Mouse (Mus musculus) gastrocnemius, postnatal 4 days (tissue): Measurements from ENCODE around the gene Zbtb46. TPM values are rescaled to one million over a fixed set of nuclear protein-coding genes. Genes with fewer than 3 reads are reported as not detected.

Experiments
- DNase-seq, 2 experiments: peaks; one replicate each; pipeline ENCODE4 v3.0.0; 2021 to 2022; ENCODE audit warnings: low spot score in 2 of 2, mixed read lengths in 2 of 2
- total RNA-seq, 2 experiments: library from RNA; stranded (reverse); gene quantifications; 2 replicates each; pipeline ENCODE4 v1.2.3; 2021

Zbtb46 gene
- total RNA-seq, 2 experiments from 2014 or later, result 10.1 to 12.0 TPM

DNA sequence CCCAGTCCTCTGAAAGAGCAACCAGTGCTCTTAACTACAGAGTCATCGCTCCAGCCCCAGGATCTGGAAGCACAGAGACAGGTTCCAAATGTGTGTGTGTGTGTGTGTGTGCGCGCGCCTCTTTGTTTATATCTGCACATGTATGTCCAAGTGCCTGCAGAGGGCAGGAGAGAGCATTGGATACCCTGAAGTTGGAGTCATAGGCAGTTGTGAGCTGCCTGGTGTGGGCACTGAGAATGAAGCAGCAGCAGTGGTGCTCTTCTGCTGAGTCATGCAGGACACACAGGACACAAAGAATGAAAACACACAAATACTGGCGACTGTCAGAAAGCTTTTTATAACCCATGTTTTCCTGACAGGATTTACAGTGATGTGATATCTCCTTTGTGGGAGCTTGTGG is 89.2 kb downstream of the Zbtb46 start:
- DNase-seq, result no peak

DNA sequence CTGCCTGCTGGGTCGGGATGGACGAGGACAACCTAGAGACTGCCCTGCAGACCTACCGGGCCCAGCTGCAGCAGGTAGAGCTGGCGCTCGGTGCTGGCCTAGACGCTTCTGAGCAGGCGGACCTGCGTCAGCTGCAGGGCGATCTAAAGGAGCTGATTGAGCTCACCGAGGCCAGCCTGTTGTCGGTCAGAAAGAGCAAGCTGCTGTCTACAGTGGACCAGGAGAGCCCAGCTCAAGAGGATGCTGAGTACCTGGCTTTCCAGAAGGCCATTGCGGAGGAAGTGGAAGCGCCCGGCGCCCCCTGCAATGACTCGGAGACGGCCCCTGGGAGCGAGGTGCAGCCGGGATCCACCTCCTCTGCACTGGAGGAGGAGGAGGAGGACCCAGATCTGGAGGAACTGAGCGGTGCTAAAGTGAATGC is 93.6 kb downstream of the Zbtb46 start:
- DNase-seq, result no peak

DNA sequence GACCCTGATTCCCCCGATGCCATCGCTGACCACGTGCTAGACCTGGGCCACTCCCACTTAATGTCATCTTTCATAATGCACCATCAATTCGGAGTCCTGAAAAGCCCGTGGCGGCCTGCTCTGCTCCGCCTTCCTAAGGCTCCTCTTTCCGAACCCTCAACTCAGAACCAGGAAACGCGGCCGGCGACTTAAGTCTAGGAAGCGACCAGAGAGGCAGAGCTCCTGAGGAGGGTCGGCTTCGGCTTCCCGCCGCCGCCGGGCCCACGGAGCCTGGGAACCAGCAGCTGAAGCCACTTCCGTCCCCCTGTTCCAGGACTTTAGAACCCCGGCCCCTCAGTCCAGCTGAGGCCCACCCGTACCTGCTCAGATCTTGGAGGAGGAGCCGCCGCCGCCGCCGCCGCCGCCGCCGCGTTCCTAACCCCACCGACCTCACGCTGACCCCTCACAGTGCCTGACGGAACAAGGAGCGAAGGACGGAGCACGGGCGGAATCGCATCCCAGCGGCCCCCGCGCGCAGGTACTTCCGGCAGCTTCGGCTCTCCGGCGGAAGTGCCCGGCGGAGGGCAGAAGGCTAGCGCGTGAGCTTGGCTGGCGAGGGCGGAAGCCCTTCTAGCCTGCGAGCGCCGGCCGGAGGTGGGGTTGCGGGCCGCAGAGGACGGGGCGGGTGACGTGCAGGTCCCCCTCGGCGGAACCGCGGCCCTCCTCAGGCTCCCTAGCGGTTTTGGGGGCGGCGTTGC is 94.2 kb downstream of the Zbtb46 start, which contains the start of the genes Zgpat and Arfrp1:
Gene Zgpat, plus strand, starts transcription at position 69 of the 737 bp plus-strand sequence.
Gene Arfrp1, minus strand, starts transcription at position 545 of the 737 bp plus-strand sequence.
- DNase-seq, result peak; percentile 77 to 90

DNA sequence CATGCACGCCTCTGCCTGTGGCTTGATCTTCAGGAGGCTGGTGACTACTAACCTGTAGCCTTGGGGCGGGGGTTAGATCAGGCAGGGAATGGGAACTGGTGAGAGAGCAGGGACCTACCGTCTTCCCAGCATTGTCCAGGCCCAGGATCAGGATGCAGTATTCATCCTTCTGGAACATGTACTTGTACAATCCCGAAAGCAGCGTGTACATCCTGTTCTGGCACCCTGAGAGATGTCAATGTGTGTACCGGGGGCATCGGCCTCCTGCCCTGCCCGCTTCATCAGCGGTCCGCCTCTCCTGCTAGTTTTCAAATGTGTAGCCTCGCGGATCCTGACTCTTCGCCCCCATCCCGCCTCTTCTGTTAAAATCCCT is 94.8 kb downstream of the Zbtb46 start:
- no peak for DNase-seq

DNA sequence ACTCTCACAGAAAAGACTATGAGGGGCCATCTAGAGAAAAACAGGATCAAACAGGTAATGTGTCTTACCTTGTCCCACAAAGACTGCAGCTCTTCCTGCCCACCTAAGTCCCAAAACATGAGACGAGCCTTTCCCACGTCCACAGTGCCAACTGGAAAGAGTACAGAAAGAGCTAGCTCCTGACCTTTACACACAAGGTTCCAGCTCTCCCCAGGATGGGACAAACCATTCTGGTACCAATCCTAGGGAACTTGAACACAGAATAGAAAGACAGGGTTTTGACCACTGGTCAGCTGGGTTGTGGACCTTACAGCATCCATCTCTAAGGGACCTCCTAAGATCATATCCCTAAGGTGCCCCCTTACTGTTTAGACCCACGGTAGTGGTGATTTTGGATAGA is 95.3 kb downstream of the Zbtb46 start:
- DNase-seq, result no peak

DNA sequence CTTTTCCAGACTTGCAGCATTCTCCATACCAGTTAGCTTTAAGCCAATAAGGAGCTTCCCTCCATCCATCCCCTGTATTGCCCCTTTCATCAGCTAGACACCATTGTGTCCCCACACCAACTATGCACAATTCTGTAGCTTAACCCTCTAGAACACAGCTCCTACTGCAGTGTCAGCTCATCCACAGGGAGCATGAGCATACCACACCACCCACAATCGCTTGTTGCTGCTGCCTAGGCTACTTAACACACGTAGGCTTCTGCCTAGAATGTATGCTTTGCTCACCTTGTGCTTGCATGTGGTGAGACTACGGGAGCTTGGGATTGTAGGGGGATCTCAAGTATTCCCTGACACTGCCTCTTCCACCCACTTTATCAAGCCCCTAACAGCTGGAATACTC is 102.4 kb downstream of the Zbtb46 start:
- DNase-seq, result no peak

DNA sequence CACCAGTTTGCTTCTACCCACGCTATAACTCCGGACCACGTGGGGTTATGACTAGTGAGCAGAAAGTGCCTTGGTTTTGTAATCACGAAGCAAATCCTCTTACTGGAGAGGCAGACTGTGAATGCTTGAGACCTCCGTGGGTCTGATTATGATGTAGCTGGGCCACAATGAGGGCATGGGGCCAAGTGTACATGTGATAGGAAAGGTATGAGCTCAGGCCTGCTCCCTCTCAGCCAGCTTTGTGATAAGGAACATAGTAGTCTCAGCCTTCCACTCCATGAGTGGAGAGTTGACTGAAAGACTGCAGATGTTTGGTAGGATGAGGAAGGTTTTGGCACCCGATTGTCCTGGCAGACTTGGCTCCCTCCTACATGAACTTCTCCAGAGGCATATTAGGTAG is 116.5 kb downstream of the Zbtb46 start:
- DNase-seq, result no peak

DNA sequence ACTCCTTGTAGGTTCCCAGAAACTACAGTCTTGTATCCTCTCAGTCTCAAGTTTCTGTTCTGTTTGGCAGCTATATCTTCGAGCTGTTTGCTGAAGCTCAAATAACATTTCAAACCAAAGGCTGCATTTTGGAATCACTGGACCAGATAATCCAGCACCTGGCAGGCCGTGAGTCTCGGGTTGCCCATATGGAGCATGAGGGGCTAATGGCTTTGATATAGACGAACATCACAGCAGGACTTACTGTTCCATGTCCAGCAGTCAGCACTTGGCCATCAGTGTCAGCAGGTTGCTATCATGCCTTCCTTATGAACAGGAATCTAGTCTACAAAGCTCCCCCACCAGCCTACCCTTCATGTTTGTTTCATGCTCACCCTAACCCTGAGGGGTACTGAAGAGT is 118.8 kb downstream of the Zbtb46 start:
- no peak for DNase-seq

Other genes with a start within 250 kb of the Zbtb46 start
- not detected for gene Srms, start 246.2 kb downstream of the Zbtb46 start, total RNA-seq
- gene Fndc11, start 239.4 kb downstream of the Zbtb46 start, total RNA-seq, result not detected
- gene Helz2, start 217.4 kb downstream of the Zbtb46 start, total RNA-seq, result 1 to 10 TPM; 4.5 to 6.0 TPM
- gene Gmeb2, start 171.4 kb downstream of the Zbtb46 start, total RNA-seq, result 10 to 100 TPM; 12.1 to 14.5 TPM
- under 1 TPM; 0.32 to 0.47 TPM for gene Stmn3, start 144.9 kb downstream of the Zbtb46 start, total RNA-seq
- 10 to 100 TPM; 37.0 to 40.9 TPM for gene Rtel1, start 139.7 kb downstream of the Zbtb46 start, total RNA-seq
- 10 to 100 TPM; 23.3 to 26.2 TPM for gene Zgpat, start 94.5 kb downstream of the Zbtb46 start, total RNA-seq
- gene Arfrp1, start 94.0 kb downstream of the Zbtb46 start, total RNA-seq, result 10 to 100 TPM; 31.6 to 32.4 TPM
- gene Lime1, start 79.3 kb downstream of the Zbtb46 start, total RNA-seq, result 10 to 100 TPM; 10.9 to 17.8 TPM
- gene Abhd16b, start 33.8 kb upstream of the Zbtb46 start, total RNA-seq, result not detected
- gene Tpd52l2, start 37.7 kb upstream of the Zbtb46 start, total RNA-seq, result 10 to 100 TPM; 86.8 to 93.0 TPM
- 10 to 100 TPM; 84.7 to 88.0 TPM for gene Dnajc5, start 61.1 kb upstream of the Zbtb46 start, total RNA-seq
- 10 to 100 TPM; 40.2 to 49.9 TPM for gene Uckl1, start 125.5 kb upstream of the Zbtb46 start, total RNA-seq
- 10 to 100 TPM; 41.9 to 43.9 TPM for gene Prpf6, start 132.4 kb upstream of the Zbtb46 start, total RNA-seq
- 10 to 100 TPM; 49.8 to 51.4 TPM for gene Zfp512b, start 133.4 kb upstream of the Zbtb46 start, total RNA-seq
- 1 to 10 TPM; 1.7 to 1.9 TPM for gene Samd10, start 139.8 kb upstream of the Zbtb46 start, total RNA-seq
- gene Gm29797, start 197.6 kb upstream of the Zbtb46 start, total RNA-seq, result under 1 TPM in 1 of 2 experiments, not detected in 1; 0.36 TPM
- 10 to 100 TPM; 33.9 to 34.4 TPM for gene Sox18, start 212.2 kb upstream of the Zbtb46 start, total RNA-seq
- 1 to 10 TPM; 7.5 to 9.7 TPM for gene Tcea2, start 220.9 kb upstream of the Zbtb46 start, total RNA-seq
- 10 to 100 TPM; 16.4 to 20.1 TPM for gene Rgs19, start 234.6 kb upstream of the Zbtb46 start, total RNA-seq
- gene Lkaaear1, start 239.0 kb upstream of the Zbtb46 start, total RNA-seq, result not detected